ENCODE assay signal across 10 mouse cellular contexts in the genomic region with DNA sequence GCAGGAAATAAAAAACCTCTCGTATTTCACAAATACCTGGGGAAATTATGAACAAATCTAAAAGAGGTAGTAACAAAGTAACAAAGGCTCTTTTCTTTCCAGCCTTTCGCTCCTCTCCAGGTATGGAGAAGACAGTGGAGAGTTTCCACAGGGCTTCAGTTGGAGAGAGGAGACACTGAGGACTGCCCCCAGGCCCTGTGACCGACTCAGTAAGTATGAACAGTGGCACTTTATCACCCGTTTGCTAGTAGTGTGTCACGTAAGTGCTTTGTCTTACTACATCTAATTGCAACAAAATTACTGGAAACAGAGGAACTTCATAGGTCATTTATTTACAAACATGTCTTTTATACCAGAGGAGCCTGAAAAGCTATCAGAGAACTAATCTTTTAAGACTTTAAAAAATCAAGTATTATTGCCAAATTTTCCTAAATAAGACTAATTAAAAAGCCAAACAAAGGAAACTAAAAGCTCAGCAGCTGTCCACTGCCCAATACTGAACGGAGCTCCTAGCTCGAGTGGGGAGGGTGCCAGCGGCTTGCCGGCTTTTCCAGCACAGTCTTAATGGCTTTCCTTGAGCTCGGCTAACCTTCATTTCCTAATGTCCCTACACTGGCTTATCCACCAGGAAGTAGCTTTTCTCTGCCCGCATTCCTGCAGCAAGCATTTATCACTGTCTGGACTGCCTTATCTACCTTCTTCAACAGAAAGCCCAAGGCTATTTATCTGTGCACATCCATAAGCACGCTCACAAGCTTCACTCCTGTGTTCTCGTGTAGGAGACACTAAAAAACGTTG. TPM values are rescaled to one million over a fixed set of nuclear protein-coding genes. Genes with fewer than 3 reads are reported as not detected.
A peak's percentile ranks its signal among the peaks of the same experiment; 100 is the strongest.
DNase-seq lines count a peak whose midpoint lies in the region.
"Had no signal": no experiment of that assay in that cellular context is flagged by ENCODE, and none has a peak within 500 bp of the region (broad histone marks: within the 10 kb centered on the region; RNA-seq: fewer than 3 reads in every experiment).

No protein-coding gene starts in this region.

- H3K4me3 ChIP-seq in midbrain, embryonic 10.5 days, result no peak overlapping the region

- H3K36me3 ChIP-seq in midbrain, embryonic 10.5 days, result 0 out of 2 replicates have a peak, but pooled peaks cover 5% of the 10 kb centered on the region

- peaks cover 74% of the 10 kb centered on the region for H3K4me1 ChIP-seq in midbrain, embryonic 10.5 days

- 53% methylated on average over 14 of the region's 14 CpGs for WGBS in midbrain, embryonic 10.5 days

- H3K9me3 ChIP-seq in midbrain, embryonic 10.5 days (replicated peaks), result no peaks in the 10 kb centered on the region

- peak; percentile 24 to 45 for DNase-seq in cerebellum, postnatal 25 days
- DNase-seq in cerebellum, adult 11-12 months, result no peak
- DNase-seq in adrenal gland, adult 8-10 months, result peak; percentile 32
- DNase-seq in gastrocnemius, postnatal 4 days (ENCODE audit: low spot score in 2 of 2), result peak; percentile 42 to 67
- DNase-seq in kidney, postnatal 10 days, result peak; percentile 65
- DNase-seq in midbrain, embryonic 10.5 days (ENCODE audit: low spot score), result no peak
- DNase-seq in natural killer cell, adult 2 months (ENCODE audit: low spot score in 2 of 2), result no peak
- DNase-seq in layer of hippocampus, adult 18-20 months (ENCODE audit: low spot score in 2 of 2), result no peak

- peaks cover 18% of the 10 kb centered on the region for H3K27me3 ChIP-seq in midbrain, embryonic 10.5 days (ENCODE audit: low read depth, poor library complexity, severe bottlenecking)

- peak overlapping the region; percentile 92 for H3K27ac ChIP-seq in midbrain, embryonic 10.5 days (replicated peaks)

RNA-seq across cellular contexts. Expression of a gene that starts 19.6 kb away (rescaled TPM):
- total RNA-seq in adrenal gland, adult 8-10 months (2022), result 10 to 100 TPM in 1 of 4 experiments, 1 to 10 TPM in 3; 7.9 to 11.6 (median 8.6) TPM
- 10 to 100 TPM; 22.2 to 23.0 TPM for total RNA-seq in gastrocnemius, postnatal 4 days (2021)
- 19.8 and 24.0 TPM in 2 replicates for polyA plus RNA-seq in midbrain, embryonic 10.5 days (2016; fragmentation: Nextera tagmentation; extraction: Ambion mirVana)
- 1 to 10 TPM; 5.3 to 6.0 TPM for total RNA-seq in layer of hippocampus, adult 18-20 months (2021)

RNA-seq across cellular contexts. Expression of a gene that starts 34.9 kb away (rescaled TPM):
- not detected for total RNA-seq in adrenal gland, adult 8-10 months (2022)
- under 1 TPM; 0.44 to 0.64 TPM for total RNA-seq in gastrocnemius, postnatal 4 days (2021)
- polyA plus RNA-seq in midbrain, embryonic 10.5 days (2016; fragmentation: Nextera tagmentation; extraction: Ambion mirVana), result 0.19 TPM in 1 of 2 replicates, not detected in the other
- total RNA-seq in layer of hippocampus, adult 18-20 months (2021), result not detected
- total RNA-seq: neutrophil, adult 5-6 weeks had no signal
- polyA plus RNA-seq: C2C12 had no signal

RNA-seq across cellular contexts. Expression of a gene that starts 49.4 kb away (rescaled TPM):
- 10 to 100 TPM; 39.2 to 81.6 (median 52.6) TPM for total RNA-seq in adrenal gland, adult 8-10 months (2022)
- total RNA-seq in gastrocnemius, postnatal 4 days (2021), result 1,000 to 10,000 TPM in 1 of 2 experiments, 100 to 1,000 TPM in 1; 835 to 1,053 TPM
- polyA plus RNA-seq in midbrain, embryonic 10.5 days (2016; fragmentation: Nextera tagmentation; extraction: Ambion mirVana), result 1,366 and 1,939 TPM in 2 replicates
- total RNA-seq in layer of hippocampus, adult 18-20 months (2021), result 10 to 100 TPM; 44.9 to 49.3 TPM

Comparison
In these comparisons a context has a peak if more than half of its experiments do, and no peak if none do; other contexts are left out.
1. DNase-seq: peak in cerebellum, postnatal 25 days (2 of 2), adrenal gland, adult 8-10 months (single experiment), gastrocnemius, postnatal 4 days (2 of 2) and kidney, postnatal 10 days (single experiment); none in cerebellum, adult 11-12 months (single experiment), midbrain, embryonic 10.5 days (single experiment), natural killer cell, adult 2 months (0 of 2) and layer of hippocampus, adult 18-20 months (0 of 2).
2. RNA of a gene that starts 49.4 kb away (total RNA-seq): 835 to 1,053 TPM in gastrocnemius, postnatal 4 days; 39.2 to 81.6 TPM in adrenal gland, adult 8-10 months and 44.9 to 49.3 TPM in layer of hippocampus, adult 18-20 months; every median in the first group is over 10 times any median in the second.